Mouse (Mus musculus): ENCODE measurements around the gene Cdh8.
"Not testable (repeated sequence)": the region's sequence is repeated elsewhere in the genome, so short reads cannot be mapped to it uniquely, and the experiment has no call there.

The Cdh8 gene

GRCm38 (mm10) chr8:99280375-99280774 is 135.9 kb downstream of the Cdh8 start:
- CTCF ChIA-PET: no interaction called here

GRCm38 (mm10) chr8:99267133-99267532 is 149.1 kb downstream of the Cdh8 start:
- CTCF ChIA-PET: no interaction called here

DNA sequence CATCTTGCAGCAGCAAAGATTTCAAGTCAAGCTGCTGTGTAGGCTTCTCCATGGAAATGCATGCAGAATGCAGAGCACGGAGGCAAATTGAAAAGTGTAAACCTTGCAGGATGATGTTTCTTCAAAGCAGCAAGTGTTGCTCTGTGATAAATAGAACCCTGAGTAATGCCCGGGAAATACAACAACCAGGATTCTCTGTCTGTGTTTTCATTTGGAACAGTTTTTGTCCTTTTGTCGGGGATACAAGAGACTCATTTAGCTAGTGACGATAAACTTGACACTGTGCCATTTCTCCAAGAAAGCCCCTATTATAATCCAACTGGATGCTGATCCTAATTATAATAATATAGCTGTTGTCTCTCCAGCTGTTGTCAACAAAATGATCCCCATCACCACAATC is 181.9 kb downstream of the Cdh8 start:
- CTCF ChIA-PET: no interaction called here

GRCm38 (mm10) chr8:99223697-99224096 is 192.6 kb downstream of the Cdh8 start:
- CTCF ChIA-PET: no interaction called here

DNA sequence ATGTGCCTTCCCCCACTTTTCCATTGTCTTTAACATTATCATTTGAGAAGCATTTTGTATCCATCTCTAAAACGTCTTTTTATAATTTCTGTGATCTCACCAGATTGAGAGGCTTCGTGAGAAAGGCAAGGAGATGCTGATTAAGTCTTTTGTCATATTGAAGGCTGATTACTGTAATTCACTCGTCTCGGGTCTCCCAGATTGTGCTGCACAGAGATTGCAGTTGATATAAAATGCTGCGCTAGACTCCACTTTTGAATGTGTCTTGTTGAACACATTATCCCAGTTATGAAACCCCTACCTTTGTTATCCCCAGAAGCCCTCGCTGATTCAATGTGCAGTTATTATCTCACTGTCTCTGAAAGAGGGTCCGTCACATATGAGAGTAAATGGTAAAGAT is 211.1 kb downstream of the Cdh8 start:
- CTCF ChIA-PET: no interaction called here

GRCm38 (mm10) chr8:99190643-99191042 is 225.6 kb downstream of the Cdh8 start:
- CTCF ChIA-PET: no interaction called here

GRCm38 (mm10) chr8:99186879-99187278 is 229.4 kb downstream of the Cdh8 start:
- CTCF ChIA-PET: no interaction called here

- CTCF ChIA-PET: interaction anchor here (0.6 kb wide), 1 partner anchor 143 kb away, joined by 3 read pairs; no protein-coding TSS in a partner anchor
Measured at GRCm38 (mm10) chr8:99184186-99184585, 232.1 kb downstream of the Cdh8 start.

DNA sequence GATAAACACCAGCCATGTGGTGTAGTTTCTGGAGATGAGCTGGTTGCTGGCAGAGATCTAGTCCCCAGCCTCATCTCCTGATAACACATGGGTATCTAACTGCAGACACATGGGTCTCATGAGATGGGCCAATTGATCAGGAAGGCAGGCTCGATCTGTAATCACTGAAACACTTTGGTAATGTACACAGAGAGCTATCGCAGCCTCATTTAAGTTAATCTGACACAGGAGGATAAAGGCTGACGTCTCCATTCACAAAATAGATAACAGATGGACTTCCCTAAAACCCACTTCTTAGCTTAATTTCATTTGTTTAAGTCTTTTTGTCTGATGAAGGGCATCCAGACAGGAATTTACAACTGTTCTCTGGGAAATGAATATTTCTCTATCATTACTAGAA is 249.3 kb downstream of the Cdh8 start:
- CTCF ChIA-PET: no interaction called here

- CTCF ChIA-PET: no interaction called here
Measured at GRCm38 (mm10) chr8:99161633-99162032, 254.6 kb downstream of the Cdh8 start.

DNA sequence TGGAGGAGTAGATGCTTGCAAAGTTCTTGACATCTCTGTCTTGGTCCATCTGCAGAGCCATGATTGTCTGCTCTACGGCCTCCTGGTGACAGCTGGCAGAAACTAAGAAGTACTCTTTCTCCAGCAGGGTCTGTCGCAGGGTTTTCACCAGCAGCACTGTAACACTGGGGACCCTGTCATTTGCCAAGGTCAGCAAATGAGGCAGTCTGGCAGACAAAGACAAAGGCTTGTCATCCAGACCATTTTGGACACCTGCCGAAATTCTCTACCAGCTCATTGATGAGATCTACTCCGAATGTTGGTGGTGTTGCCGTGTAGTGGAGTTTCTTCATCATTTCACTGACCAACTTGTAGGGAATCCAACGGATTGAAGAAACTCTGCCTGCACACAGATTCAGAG is 270.8 kb downstream of the Cdh8 start:
- CTCF ChIA-PET: no interaction called here

DNA sequence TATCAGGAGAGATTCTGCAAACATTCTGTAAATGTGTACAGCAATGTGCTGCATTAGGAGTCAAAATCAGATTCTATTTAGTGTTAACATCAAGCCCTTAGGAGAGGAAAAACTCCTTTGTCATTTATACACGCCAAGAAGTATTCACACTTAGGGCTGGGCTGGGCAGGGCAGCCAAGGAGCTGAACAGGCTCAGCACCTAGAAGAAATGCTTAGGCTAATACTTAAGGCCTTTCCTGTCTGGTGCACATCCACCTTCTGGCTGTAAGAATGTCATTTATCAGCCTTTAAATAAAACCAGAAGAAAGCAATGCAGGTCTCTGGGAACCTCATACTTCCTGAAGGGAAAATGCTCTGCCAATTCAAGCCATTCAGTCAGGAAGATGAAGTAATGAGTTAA is 271.5 kb downstream of the Cdh8 start:
- CTCF ChIA-PET: not testable (repeated sequence)

DNA sequence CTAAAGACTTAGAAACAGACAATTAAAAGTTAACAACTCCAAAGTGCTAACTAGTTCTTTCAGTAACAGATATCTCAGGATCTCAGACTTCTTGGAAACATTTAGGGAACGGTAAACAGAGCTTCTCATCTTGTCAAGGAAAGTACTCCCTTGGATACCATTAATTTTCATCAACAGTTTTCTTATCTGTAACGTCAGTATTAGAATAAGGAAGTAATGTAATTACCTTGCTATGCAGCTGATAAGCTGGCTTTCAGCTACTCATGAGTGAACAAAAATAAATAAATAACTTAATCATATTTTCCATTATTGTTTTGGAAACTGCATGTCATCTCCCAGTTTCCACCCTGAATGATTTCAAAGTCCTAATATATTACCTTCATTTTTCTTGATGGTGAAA is 317.8 kb downstream of the Cdh8 start:
- CTCF ChIA-PET: no interaction called here

DNA sequence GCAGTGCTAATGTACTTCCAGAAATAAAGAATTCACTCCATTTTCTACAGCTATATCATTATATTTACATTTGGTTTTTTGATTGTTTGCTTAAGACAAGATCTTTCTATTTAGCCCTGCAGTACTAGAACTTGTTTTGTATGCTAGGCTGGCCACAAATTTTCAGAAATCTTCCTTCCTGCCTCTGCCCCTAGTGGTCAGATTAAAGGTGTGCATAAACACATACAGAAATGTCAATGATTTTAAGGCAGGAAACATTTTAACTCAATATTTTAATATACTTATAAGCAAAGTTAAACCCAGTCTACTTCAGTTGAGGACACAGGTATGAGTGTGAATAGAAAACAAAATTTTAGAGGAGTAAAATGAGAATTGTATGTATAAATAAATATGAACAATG is 364.9 kb downstream of the Cdh8 start:
- CTCF ChIA-PET: no interaction called here

DNA sequence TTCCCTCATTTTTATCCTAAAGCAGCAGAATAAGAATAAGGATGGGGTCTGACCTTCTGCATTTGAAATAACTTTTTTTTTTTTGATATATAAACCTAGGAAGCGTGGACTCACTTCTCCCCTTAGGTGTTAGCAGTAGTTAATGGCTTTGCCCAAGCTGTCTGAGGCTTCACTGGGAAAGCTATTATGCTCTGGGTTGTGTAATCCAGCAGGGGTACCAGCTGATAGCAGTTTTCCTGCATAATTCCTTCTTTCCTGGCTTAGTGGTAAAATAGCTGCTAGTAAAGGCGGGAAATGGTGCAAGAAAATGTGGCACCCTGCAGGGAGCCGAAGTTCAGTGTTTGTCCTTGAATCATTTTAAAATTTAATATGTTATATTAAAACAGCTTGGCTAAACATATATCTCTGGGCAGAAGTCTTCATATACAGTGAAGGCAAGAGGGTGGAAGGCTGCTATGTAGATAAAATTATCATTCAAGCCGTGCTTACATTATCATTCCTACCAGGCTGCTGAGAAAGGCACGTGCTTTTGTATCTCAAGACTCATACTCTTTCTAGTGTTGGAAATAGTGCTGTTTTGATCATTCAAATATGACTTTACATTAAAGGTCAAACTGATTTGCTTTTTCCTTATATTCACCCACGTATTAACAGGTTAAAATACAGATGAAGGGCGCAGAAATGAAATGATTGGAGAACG is 367.5 kb downstream of the Cdh8 start:
- CTCF ChIA-PET: no interaction called here

DNA sequence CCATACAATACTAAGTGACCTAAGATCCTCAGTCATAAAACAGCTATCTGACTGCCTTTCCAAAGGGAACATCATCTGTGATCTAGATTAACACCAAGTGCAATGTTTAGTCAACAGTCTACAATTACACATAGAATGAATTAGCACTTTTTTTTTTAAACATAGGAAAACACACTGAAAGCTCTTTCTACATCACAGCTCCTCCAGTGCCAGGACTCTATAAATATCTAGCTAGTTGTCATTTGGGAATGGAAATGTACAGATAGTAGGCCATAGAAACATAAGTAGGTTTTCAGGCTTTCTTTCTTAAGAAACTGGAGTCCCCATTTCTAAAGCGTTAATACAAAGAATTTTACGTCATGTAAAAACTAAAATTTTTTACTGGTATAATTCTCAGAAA is 375.8 kb downstream of the Cdh8 start:
- CTCF ChIA-PET: interaction anchor here (0.7 kb wide), 1 partner anchor 66 kb away, joined by 13 read pairs; no protein-coding TSS in a partner anchor

DNA sequence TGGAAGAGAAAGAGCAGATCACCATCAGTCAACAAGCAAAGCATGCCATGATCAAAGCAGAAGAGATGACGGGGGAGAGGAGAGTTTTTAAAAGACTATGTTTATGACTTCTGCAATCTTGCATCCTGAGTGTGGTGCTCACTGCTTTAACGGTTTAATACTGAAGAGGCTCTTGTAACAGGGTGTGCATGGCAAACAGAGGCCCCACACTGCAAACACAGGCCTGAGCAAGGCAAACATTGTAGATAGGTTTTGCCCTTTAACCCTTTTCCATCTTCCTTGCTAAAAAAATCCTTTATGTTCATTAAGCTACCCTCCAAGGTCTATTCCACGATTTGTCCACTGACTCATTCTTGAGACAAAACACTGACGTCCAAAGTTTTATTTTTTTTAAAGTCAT is 385.2 kb downstream of the Cdh8 start:
- CTCF ChIA-PET: no interaction called here
